Mouse (Mus musculus): Measurements from ENCODE around the gene Mitd1.
A peak's percentile ranks its signal among the peaks of the same experiment; 100 is the strongest.

The Mitd1 gene

GRCm38 (mm10) chr1:37867056-37867455 lies 23.2 kb downstream of the Mitd1 start:
- peak; percentile 68 for DNase-seq

- DNase-seq: no peak
These were observed 23.9 kb downstream of the Mitd1 start, which contains the start of gene Tsga10 for GRCm38 (mm10) chr1:37866286-37866685. Gene Tsga10 (minus strand): TSS chr1:37866429.

GRCm38 (mm10) chr1:37865401-37866215 lies 24.6 kb downstream of the Mitd1 start:
- DNase-seq: no peak

GRCm38 (mm10) chr1:37864511-37865400 lies 25.5 kb downstream of the Mitd1 start:
- peak; percentile 99 for DNase-seq

GRCm38 (mm10) chr1:37850696-37851095 lies 39.5 kb downstream of the Mitd1 start:
- DNase-seq: no peak

GRCm38 (mm10) chr1:37846878-37847277 lies 43.3 kb downstream of the Mitd1 start:
- no peak for DNase-seq

- DNase-seq: no peak
These were observed 58.5 kb downstream of the Mitd1 start for GRCm38 (mm10) chr1:37831681-37832080.
